Mouse (Mus musculus): ENCODE results near the gene Kdf1. TPM values are rescaled to one million over a fixed set of nuclear protein-coding genes. Genes with fewer than 3 reads are reported as not detected.
A peak's percentile ranks its signal among the peaks of the same experiment; 100 is the strongest.

Kdf1 gene
- total RNA-seq, 1 experiment from 2014 or later: not detected

- ATAC-seq (replicated peaks; ENCODE audit: low read depth, poor library complexity, severe bottlenecking): no peak
Observed at GRCm38 (mm10) chr4:133552029-133552428, 33.3 kb downstream of the Kdf1 start.

GRCm38 (mm10) chr4:133552768-133553447, 34.1 kb downstream of the Kdf1 start, which contains the start of gene Nr0b2:
Gene Nr0b2 (plus strand): TSS chr4:133553376.
- peak; percentile 72 for ATAC-seq (replicated peaks; ENCODE audit: low read depth, poor library complexity, severe bottlenecking)

DNA sequence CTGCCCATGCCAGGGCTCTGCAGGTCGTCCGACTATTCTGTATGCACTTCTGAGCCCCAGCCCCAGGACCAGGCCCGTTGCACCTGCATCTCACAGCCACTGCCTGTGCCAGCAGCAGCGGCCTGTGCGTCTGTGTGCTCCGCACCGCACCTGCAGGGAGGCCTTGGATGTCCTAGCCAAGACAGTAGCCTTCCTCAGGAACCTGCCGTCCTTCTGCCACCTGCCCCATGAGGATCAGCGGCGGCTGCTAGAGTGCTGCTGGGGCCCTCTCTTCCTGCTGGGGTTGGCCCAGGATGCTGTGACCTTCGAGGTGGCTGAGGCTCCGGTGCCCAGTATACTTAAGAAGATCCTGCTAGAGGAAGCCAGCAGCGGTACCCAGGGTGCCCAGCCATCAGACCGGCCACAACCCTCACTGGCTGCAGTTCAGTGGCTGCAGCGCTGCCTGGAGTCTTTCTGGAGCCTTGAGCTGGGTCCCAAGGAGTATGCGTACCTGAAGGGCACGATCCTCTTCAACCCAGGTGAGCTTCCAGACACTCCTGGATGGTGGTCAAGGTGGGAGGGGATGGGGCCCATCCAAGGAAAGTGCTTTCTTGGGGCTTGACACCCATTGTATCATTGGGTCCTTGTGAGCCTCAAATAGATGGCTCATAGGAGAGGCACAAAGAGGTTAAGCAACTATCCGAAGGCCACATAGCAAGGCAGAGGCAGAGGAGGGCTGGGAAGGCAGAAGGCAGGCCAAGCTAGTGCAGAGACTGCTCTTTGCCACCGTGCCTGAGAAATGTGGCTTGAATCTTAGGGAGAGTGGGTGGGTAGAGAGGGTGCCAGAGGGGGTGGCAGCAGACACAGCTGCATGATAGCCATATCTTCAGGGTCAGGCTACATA, 34.9 kb downstream of the Kdf1 start:
- ATAC-seq (replicated peaks; ENCODE audit: low read depth, poor library complexity, severe bottlenecking): peak; percentile 37; the same call in 1 of the 2 replicates

DNA sequence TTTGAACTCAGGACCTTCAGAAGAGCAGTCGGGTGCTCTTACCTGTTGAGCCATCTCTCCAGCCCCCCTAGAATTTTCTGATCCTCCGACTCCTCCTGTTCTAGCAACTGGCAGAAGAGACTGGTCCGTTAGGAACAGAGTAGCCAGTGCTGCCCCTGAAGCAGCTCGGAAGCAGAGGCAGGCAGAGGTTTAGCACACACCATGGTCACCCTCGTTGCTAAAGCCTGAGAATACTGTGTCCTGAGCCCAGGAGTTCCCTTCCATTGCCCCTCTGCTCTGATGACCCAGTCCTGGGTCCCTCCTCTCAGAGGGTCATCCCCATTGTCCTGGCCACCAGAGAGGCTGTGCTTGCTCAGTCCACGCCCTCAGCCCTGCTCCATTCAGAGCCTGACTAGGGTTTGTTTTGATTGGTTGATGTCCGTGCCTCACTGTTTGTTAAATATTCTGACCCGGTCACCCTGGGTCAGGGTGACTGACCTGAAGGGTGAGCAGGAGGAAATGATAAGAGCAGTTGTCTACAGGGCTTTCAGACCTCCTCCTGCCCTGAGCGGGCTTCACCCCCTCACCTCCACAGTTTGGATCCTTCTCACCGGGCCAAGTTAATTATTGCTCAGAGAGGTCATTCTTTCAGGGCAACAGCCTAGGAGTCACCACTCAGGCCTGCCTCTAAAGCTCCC, 38.4 kb downstream of the Kdf1 start:
- ATAC-seq (replicated peaks; ENCODE audit: low read depth, poor library complexity, severe bottlenecking): no peak

- no peak for ATAC-seq (replicated peaks; ENCODE audit: low read depth, poor library complexity, severe bottlenecking)
Observed at GRCm38 (mm10) chr4:133559846-133560245, 41.1 kb downstream of the Kdf1 start.

GRCm38 (mm10) chr4:133561622-133562021, 42.9 kb downstream of the Kdf1 start:
- ATAC-seq (replicated peaks; ENCODE audit: low read depth, poor library complexity, severe bottlenecking): no peak

GRCm38 (mm10) chr4:133563123-133563571, 44.4 kb downstream of the Kdf1 start:
- peak; percentile 90 for ATAC-seq (replicated peaks; ENCODE audit: low read depth, poor library complexity, severe bottlenecking)

GRCm38 (mm10) chr4:133567251-133567650, 48.5 kb downstream of the Kdf1 start:
- ATAC-seq (replicated peaks; ENCODE audit: low read depth, poor library complexity, severe bottlenecking): no peak

DNA sequence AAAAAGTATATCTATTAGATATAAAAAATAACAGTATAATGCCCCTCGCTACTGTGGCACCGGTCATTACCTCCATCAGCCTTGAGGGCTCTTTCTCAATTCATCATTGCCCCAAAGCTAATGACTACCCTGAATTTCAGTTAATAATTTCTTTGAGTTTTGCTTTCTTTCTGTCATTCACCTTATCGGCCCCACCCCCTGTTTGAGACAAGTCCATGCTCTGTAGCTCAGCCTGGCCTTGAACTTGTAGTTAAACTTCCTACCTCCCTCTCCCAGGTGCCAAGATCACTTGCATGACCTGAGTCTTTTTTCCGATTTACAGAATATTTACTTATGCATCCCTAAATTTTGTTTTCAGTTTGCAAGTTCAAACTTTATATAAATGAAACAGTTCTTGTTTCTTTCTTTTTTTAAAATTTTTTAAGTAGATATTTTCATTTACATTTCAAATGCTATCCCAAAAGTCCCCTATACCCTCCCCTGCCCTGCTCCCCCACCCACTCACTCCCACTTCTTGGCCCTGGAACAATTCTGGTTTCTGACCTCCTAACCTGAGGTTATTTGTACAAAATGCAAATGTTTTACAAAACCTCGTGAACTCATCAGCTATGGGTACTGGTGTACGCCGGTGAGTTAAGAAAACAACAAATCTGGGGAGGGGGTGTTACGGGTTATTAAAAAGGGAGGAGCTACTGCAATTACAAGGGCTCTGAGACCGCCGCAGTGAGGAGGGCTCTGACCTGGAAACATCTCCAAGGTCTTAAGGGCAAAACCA, 50.7 kb downstream of the Kdf1 start:
- ATAC-seq (replicated peaks; ENCODE audit: low read depth, poor library complexity, severe bottlenecking): no peak

DNA sequence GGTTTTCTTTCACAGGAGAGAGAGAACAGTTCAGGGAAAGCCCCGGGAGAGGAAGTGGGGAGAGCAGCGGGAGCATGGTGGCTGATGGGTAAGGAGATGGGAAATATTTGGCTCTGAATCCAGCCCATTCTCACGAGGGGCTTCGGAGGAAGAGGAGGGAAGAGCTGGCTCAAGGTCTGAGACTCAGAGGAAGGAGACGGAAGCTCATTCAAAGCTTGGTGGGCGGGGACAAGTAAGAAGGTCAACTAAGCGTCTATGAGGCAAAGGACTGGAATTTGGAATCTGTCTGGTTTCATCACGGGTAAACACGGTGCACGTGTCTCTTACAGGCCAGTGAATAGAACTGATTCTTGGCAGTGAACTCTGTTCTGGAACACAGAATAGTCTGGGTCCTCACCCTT, 51.3 kb downstream of the Kdf1 start:
- ATAC-seq (replicated peaks; ENCODE audit: low read depth, poor library complexity, severe bottlenecking): no peak

DNA sequence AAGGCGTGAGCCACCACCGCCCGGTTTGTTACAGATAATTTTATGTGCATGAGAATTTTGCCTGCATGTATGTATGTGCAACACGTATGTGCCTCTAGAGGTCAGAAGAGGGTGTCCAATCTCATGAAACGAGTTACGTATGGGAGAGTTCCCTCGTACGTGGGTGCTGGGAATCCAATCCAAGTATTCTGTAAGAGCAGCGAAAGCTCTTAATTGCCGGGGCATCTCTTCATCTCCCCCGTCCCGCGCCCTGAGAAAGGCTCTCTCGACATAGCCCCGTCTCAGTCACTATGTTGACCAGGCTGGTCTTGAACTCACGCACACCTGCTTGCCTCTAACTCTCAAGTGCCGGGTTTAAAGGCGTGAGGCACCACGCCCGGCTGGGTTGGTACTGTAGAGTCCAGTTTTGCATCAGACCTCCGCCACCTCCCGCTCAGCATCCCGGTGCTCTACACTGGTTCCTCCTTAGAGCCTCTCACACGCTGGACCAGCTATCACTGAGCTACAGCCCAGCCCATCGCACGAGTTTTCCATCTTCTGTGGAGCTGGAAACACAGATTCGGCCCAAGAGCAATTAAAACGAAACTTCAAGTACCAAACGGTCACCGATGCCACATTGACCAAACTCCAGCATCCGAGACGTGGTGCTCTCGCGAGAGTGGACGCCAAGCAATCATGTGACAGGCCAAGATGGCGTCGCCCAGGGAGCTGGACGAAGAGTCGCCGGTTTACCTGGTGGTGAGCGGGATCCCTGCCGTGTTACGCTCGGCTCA, 55.5 kb downstream of the Kdf1 start, which contains the start of gene Gpatch3:
TSS of gene Gpatch3 (plus strand) at position 676 of the 773 bp plus-strand sequence.
- ATAC-seq (replicated peaks; ENCODE audit: low read depth, poor library complexity, severe bottlenecking): peak; percentile 92

DNA sequence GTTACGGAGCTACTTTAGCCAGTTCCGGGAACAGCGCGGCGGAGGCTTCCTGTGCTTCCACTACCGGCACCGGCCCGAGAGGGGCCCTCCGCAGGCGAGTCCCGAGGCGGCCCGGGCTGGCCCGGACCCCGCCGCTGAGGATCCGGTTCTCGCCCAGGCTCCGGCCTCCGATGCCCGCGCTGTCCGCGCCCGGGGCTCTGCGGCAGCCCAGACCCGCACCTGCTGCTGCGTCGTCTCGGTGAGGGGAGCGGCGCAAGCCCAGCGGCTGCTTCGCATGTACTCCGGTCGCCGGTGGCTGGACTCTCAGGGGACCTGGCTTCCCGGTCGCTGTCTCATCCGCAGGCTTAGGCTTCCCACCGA, 56.1 kb downstream of the Kdf1 start:
- no peak for ATAC-seq (replicated peaks; ENCODE audit: low read depth, poor library complexity, severe bottlenecking)

GRCm38 (mm10) chr4:133577983-133578382, 59.2 kb downstream of the Kdf1 start:
- no peak for ATAC-seq (replicated peaks; ENCODE audit: low read depth, poor library complexity, severe bottlenecking)

Other genes with a start within 250 kb of the Kdf1 start
- 20.4 and 21.7 TPM in 2 replicates for gene Tmem222, start 241.2 kb upstream of the Kdf1 start, total RNA-seq (2017)
- gene Wdtc1, start 165.5 kb upstream of the Kdf1 start, total RNA-seq (2017): 9.3 and 12.6 TPM in 2 replicates
- gene Slc9a1, start 149.3 kb upstream of the Kdf1 start, total RNA-seq (2017): 9.0 and 9.7 TPM in 2 replicates
- gene Tent5b, start 38.8 kb upstream of the Kdf1 start, total RNA-seq (2017): not detected in 2 replicates
- not detected in 2 replicates for gene Trnp1, start 20.4 kb upstream of the Kdf1 start, total RNA-seq (2017)
- gene Nudc, start 27.0 kb downstream of the Kdf1 start, total RNA-seq (2017): 316 and 327 TPM in 2 replicates
- gene Nr0b2, start 34.4 kb downstream of the Kdf1 start, total RNA-seq (2017): 1.4 TPM in 1 of 2 replicates, not detected in the other
- gene Gpatch3, start 55.8 kb downstream of the Kdf1 start, total RNA-seq (2017): 17.3 and 18.0 TPM in 2 replicates
- gene Gpn2, start 65.4 kb downstream of the Kdf1 start, total RNA-seq (2017): 18.4 and 19.0 TPM in 2 replicates
- 3.6 and 4.9 TPM in 2 replicates for gene Sfn, start 83.2 kb downstream of the Kdf1 start, total RNA-seq (2017)
- 13.6 and 14.5 TPM in 2 replicates for gene Zdhhc18, start 131.2 kb downstream of the Kdf1 start, total RNA-seq (2017)
- gene Pigv, start 153.7 kb downstream of the Kdf1 start, total RNA-seq (2017): 7.7 and 11.4 TPM in 2 replicates
- 41.5 and 67.0 TPM in 2 replicates for gene Arid1a, start 237.8 kb downstream of the Kdf1 start, total RNA-seq (2017)